Mouse (Mus musculus): Measurements from ENCODE around the gene Gm10352.
"Not testable (repeated sequence)": the region's sequence is repeated elsewhere in the genome, so short reads cannot be mapped to it uniquely, and the experiment has no call there.

Gm10352 gene

DNA sequence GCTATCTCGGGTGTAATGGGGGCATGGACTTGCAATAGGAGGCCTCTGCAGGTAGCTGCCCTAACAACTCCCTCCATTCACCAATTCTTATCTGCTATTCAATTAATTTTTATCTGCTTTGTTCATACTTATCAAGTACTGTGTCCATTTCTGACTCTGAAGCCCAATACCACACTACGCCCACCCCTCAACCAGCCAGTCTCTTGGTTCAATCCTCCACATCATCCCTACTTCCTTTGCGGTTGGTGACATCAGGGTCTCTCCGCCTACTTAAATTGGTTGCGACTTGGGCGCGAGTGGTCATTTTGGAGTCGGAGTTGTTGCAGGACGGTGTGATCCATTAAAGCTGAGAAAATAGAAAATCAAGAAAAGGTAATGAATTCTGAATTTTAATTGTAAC, at the start of gene Gm10352:
TSS of gene Gm10352 (plus strand) at position 301 of the 400 bp plus-strand sequence.
- not testable (repeated sequence) for DNase-seq

- not testable (repeated sequence) for DNase-seq
These were observed 31.5 kb downstream of the Gm10352 start, which contains the start of gene Gm29289 for GRCm38 (mm10) chrY:2932282-2932681. Gene Gm29289, plus strand, starts transcription at chrY:2932582.

Data from cerebellum, postnatal 10 days (tissue).